Mouse (Mus musculus): ENCODE results near the gene Hoxd12. TPM values are rescaled to one million over a fixed set of nuclear protein-coding genes. Genes with fewer than 3 reads are reported as not detected.
A peak's percentile ranks its signal among the peaks of the same experiment; 100 is the strongest.

Gene Hoxd12
- polyA plus RNA-seq, 1 experiment from 2014 or later = not detected

- no peak overlapping the region for H3K4me2 ChIP-seq (ENCODE audit: low read depth, low read length)
- peaks cover 7% of the 10 kb centered on the region for H3K4me1 ChIP-seq (ENCODE audit: insufficient read depth)
- H3K9ac ChIP-seq (replicated peaks) = no peak overlapping the region
- no peaks in the 10 kb centered on the region for H3K36me3 ChIP-seq (replicated peaks; ENCODE audit: insufficient read depth, low read length)
- H3K9me3 ChIP-seq (ENCODE audit: low read length) = no peaks in the 10 kb centered on the region
- TF ChIP-seq EP300 (IDR thresholded peaks at IDR 0.05; ENCODE audit: low read depth) = no peak
- peak; percentile 47 for TF ChIP-seq CTCF (IDR thresholded peaks at IDR 0.05; ENCODE audit: low read depth)
- 4% methylated on average over 14 of the region's 14 CpGs for WGBS (ENCODE audit: insufficient replicate concordance)
- peak; percentile 52 for DNase-seq
- no peak overlapping the region for H3K27ac ChIP-seq (ENCODE audit: low read depth)
- no peak overlapping the region for H3K4me3 ChIP-seq (ENCODE audit: low read depth, low read length)
- ATAC-seq = no peak
- peaks cover 98% of the 10 kb centered on the region for H3K27me3 ChIP-seq (ENCODE audit: insufficient read depth, low read length)
Observed at GRCm38 (mm10) chr2:74661685-74662084, 13.1 kb upstream of the Hoxd12 start.

GRCm38 (mm10) chr2:74663291-74663925 lies 11.4 kb upstream of the Hoxd12 start:
- Histone ChIP-seq H3K9ac (replicated peaks) (no peak overlapping the region), H3K36me3 (replicated peaks; ENCODE audit: insufficient read depth, low read length) (no peaks in the 10 kb centered on the region), H3K4me2 (ENCODE audit: low read depth, low read length) (no peak overlapping the region), H3K9me3 (ENCODE audit: low read length) (no peaks in the 10 kb centered on the region), H3K4me3 (ENCODE audit: low read depth, low read length) (no peak overlapping the region), H3K4me1 (ENCODE audit: insufficient read depth) (peaks cover 4% of the 10 kb centered on the region), H3K27me3 (ENCODE audit: insufficient read depth, low read length) (peaks cover 96% of the 10 kb centered on the region), H3K27ac (ENCODE audit: low read depth) (no peak overlapping the region)
- DNase-seq = no peak
- ATAC-seq = no peak
- TF ChIP-seq EP300 (IDR thresholded peaks at IDR 0.05; ENCODE audit: low read depth) (no peak), CTCF (IDR thresholded peaks at IDR 0.05; ENCODE audit: low read depth) (peak; percentile 63)
- 4% methylated on average over 18 of the region's 18 CpGs for WGBS (ENCODE audit: insufficient replicate concordance)

- WGBS (ENCODE audit: insufficient replicate concordance) = 2% methylated on average over 7 of the region's 7 CpGs
- H3K9ac ChIP-seq (replicated peaks) = no peak overlapping the region
- H3K4me1 ChIP-seq (ENCODE audit: insufficient read depth) = peaks cover 7% of the 10 kb centered on the region
- H3K27ac ChIP-seq (ENCODE audit: low read depth) = no peak overlapping the region
- H3K36me3 ChIP-seq (replicated peaks; ENCODE audit: insufficient read depth, low read length) = no peaks in the 10 kb centered on the region
- peaks cover 97% of the 10 kb centered on the region for H3K27me3 ChIP-seq (ENCODE audit: insufficient read depth, low read length)
- no peak for TF ChIP-seq EP300 (IDR thresholded peaks at IDR 0.05; ENCODE audit: low read depth)
- no peak for TF ChIP-seq CTCF (IDR thresholded peaks at IDR 0.05; ENCODE audit: low read depth)
- H3K4me2 ChIP-seq (ENCODE audit: low read depth, low read length) = no peak overlapping the region
- ATAC-seq (no peak), DNase-seq (no peak)
- no peaks in the 10 kb centered on the region for H3K9me3 ChIP-seq (ENCODE audit: low read length)
- H3K4me3 ChIP-seq (ENCODE audit: low read depth, low read length) = no peak overlapping the region
Observed at GRCm38 (mm10) chr2:74666411-74666810, 8.4 kb upstream of the Hoxd12 start.

- 4% methylated on average over 36 of the region's 36 CpGs for WGBS (ENCODE audit: insufficient replicate concordance)
- no peak overlapping the region for H3K4me2 ChIP-seq (ENCODE audit: low read depth, low read length)
- H3K27me3 ChIP-seq (ENCODE audit: insufficient read depth, low read length) = peaks cover 97% of the 10 kb centered on the region
- no peaks in the 10 kb centered on the region for H3K9me3 ChIP-seq (ENCODE audit: low read length)
- no peak overlapping the region for H3K4me3 ChIP-seq (ENCODE audit: low read depth, low read length)
- peaks cover 7% of the 10 kb centered on the region for H3K4me1 ChIP-seq (ENCODE audit: insufficient read depth)
- no peak overlapping the region for H3K9ac ChIP-seq (replicated peaks)
- H3K36me3 ChIP-seq (replicated peaks; ENCODE audit: insufficient read depth, low read length) = no peaks in the 10 kb centered on the region
- DNase-seq (no peak), ATAC-seq (no peak)
- no peak overlapping the region for H3K27ac ChIP-seq (ENCODE audit: low read depth)
- no peak for TF ChIP-seq CTCF (IDR thresholded peaks at IDR 0.05; ENCODE audit: low read depth)
- no peak for TF ChIP-seq EP300 (IDR thresholded peaks at IDR 0.05; ENCODE audit: low read depth)
Observed at GRCm38 (mm10) chr2:74667191-74667841, 7.5 kb upstream of the Hoxd12 start.

- Histone ChIP-seq H3K9me3 (ENCODE audit: low read length) (no peaks in the 10 kb centered on the region), H3K27me3 (ENCODE audit: insufficient read depth, low read length) (peaks cover 97% of the 10 kb centered on the region), H3K9ac (replicated peaks) (no peak within 1 kb of the TSS), H3K4me2 (ENCODE audit: low read depth, low read length) (peak within 1 kb of the TSS; percentile 64), H3K27ac (ENCODE audit: low read depth) (no peak within 1 kb of the TSS), H3K36me3 (replicated peaks; ENCODE audit: insufficient read depth, low read length) (no peaks in the 10 kb centered on the region), H3K4me1 (ENCODE audit: insufficient read depth) (peaks cover 7% of the 10 kb centered on the region), H3K4me3 (ENCODE audit: low read depth, low read length) (peak within 1 kb of the TSS; percentile 40)
- DNase-seq (no peak), ATAC-seq (no peak)
- TF ChIP-seq CTCF (IDR thresholded peaks at IDR 0.05; ENCODE audit: low read depth) = no peak
- no peak for TF ChIP-seq EP300 (IDR thresholded peaks at IDR 0.05; ENCODE audit: low read depth)
- WGBS (ENCODE audit: insufficient replicate concordance) = 7% methylated on average over 22 of the region's 51 CpGs
Observed at GRCm38 (mm10) chr2:74667842-74668357, 6.9 kb upstream of the Hoxd12 start, which contains the start of gene Hoxd13. TSS of gene Hoxd13 (plus strand) at chr2:74668310.

GRCm38 (mm10) chr2:74668370-74669229 lies 6.2 kb upstream of the Hoxd12 start:
- Histone ChIP-seq H3K4me3 (ENCODE audit: low read depth, low read length) (peak overlapping the region; percentile 40), H3K4me2 (ENCODE audit: low read depth, low read length) (peak overlapping the region; percentile 64), H3K4me1 (ENCODE audit: insufficient read depth) (peaks cover 7% of the 10 kb centered on the region), H3K9me3 (ENCODE audit: low read length) (no peaks in the 10 kb centered on the region), H3K36me3 (replicated peaks; ENCODE audit: insufficient read depth, low read length) (no peaks in the 10 kb centered on the region), H3K27me3 (ENCODE audit: insufficient read depth, low read length) (peaks cover 97% of the 10 kb centered on the region), H3K27ac (ENCODE audit: low read depth) (no peak overlapping the region), H3K9ac (replicated peaks) (no peak overlapping the region)
- WGBS (ENCODE audit: insufficient replicate concordance) = 1% methylated on average over 49 of the region's 74 CpGs
- ATAC-seq (no peak), DNase-seq (no peak)
- TF ChIP-seq CTCF (IDR thresholded peaks at IDR 0.05; ENCODE audit: low read depth) (no peak), EP300 (IDR thresholded peaks at IDR 0.05; ENCODE audit: low read depth) (no peak)
